Mouse (Mus musculus) kidney, postnatal 10 days (tissue): ENCODE results near the gene Sppl3.

Experiments used
- DNase-seq: peaks from one replicate; pipeline ENCODE4 v3.0.0; 2021; ENCODE audit warnings: mixed read lengths

Sppl3 gene

GRCm38 (mm10) chr5:115010577-115011216 is at the start of gene Sppl3:
Gene Sppl3 (plus strand): TSS chr5:115011137.
- DNase-seq, result peak; percentile 98

DNA sequence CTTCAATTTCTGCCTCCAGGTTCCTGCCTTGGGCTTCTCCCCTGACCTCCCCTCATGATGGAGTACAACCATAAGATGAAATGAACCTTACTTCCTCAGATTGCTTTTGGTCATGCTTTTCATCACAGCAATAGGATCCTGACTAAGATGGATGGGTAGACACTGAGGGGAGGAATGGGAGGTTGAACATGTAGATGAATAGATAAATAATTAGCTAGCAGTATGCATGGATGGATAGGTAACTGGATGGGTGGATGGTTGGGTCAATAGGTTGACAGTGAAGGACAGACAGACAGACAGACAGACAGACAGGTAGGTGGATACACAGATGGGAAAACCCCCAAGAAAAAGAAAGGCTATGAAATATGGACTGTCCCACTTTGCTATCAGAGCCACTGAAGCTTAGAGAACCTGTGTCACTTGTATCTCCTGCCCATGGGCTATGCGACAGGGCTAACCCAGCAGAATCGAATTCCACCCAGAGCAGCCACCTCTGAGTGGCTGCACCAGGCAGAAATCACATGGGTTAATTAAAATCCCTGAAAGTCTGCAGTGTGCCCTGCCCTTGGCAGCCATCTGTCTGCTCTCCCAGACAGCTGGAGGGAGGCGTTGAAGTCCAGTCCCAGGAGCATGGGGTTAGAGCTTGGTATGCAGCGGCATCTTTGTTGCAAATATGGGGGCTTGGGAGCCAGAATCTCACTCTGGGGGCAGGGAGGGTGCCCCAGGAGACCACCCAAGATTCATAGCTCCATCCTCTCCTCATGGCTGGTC is 49.2 kb upstream of the Sppl3 start:
- peak; percentile 46 for DNase-seq

- DNase-seq, result peak; percentile 54
Measured at GRCm38 (mm10) chr5:114964315-114964966, 46.5 kb upstream of the Sppl3 start.

- DNase-seq, result peak; percentile 71
Measured at GRCm38 (mm10) chr5:114964967-114965898, 45.7 kb upstream of the Sppl3 start.

- DNase-seq, result peak; percentile 44
Measured at GRCm38 (mm10) chr5:114967523-114968268, 43.2 kb upstream of the Sppl3 start.

- peak; percentile 57 for DNase-seq
Measured at GRCm38 (mm10) chr5:114968651-114969050, 42.3 kb upstream of the Sppl3 start.

DNA sequence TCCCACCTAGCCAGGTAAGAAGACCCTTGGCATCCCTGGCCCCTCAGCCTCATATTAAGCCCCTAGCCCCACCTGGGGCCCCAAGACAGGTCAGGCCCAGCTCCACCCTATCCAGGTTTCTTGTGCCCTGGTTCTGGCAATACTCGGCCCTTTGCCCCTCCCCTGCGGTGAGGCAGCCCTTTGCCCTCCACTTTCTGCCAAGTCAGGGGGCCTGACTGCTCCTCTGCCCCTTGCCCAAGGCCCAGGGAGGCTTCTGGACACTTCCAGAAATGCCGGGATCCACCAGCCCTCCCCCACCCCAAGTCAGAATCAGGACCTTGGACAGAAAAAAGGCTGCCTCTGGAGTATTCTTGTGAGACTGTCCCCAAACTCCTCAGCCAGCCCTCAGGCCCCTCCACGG is 41.9 kb upstream of the Sppl3 start:
- DNase-seq, result peak; percentile 82

DNA sequence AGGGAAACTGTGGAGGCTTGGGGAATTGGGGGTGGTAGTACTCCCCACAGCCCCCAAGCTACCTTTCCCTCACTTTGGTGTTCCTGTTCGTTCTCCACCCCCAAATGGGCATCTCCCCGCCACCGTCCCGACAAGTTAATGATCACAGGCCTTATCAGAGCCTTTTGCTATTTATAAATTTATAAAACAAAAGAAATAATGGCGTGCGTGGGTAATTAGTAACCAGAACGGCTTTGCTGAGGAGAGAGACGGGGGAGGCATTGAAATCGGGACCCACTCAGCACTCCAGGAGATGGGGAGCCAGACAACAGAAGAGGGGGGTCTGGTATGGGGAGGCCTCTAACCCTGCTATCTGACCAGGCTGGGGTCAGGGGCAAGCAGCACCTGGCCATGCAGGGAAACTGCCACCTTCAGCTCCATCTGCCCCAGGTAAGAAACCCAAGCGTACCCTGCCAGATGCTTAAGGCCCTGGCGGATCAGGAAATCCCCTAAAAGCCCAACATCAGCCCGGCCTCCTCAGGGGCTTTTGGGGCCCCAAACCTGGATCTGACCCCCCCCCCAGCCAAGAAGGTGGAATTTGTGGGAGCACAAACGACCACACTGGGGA is 41.2 kb upstream of the Sppl3 start:
- DNase-seq, result no peak

DNA sequence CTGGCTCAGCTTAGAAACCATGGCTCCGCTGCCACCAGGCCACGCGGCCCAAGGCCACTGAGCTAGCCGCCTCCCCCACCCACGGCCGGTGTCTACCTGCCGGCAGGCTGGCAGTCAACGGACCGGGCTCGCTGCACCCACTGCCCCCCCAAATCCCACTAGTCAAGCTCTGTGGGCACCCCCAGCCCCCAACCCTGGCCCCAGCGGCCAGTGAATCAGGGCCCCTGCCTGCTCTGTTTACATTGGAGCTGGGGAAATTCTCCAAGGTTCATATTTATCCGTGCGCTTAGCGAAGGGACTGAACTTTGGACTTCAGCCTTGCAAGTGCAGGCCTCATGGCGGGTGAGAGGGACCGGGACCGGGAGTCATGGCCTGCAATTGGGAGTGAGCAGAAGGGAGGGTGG is 40.1 kb upstream of the Sppl3 start, which contains the start of gene Hnf1a:
Gene Hnf1a, minus strand, starts transcription at position 271 of the 404 bp plus-strand sequence.
- peak; percentile 71 for DNase-seq

- DNase-seq, result no peak
Measured at GRCm38 (mm10) chr5:114972201-114972600, 38.7 kb upstream of the Sppl3 start.

DNA sequence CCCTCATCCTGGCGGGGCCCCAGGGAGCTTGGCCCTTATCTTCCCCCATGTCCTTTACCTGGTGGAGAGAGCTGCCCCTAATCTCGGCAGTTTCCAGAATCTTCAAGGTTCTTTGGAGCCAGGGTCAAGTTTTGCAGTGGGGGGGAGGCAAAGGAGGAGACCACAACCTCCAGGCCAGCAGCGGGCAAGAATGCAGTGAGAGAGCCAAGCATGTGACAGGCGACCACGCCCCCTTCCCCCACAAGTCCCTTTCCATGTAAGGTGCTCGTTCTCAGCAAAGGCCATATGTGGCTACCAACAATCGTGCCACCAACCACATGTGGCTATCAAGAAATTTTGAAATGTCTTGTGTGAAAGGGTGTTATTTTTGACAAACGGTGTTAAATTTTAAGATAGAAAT is 37.8 kb upstream of the Sppl3 start:
- peak; percentile 53 for DNase-seq

GRCm38 (mm10) chr5:114976935-114977334 is 34.0 kb upstream of the Sppl3 start:
- DNase-seq, result no peak

- peak; percentile 53 for DNase-seq
Measured at GRCm38 (mm10) chr5:114978473-114978872, 32.5 kb upstream of the Sppl3 start.

GRCm38 (mm10) chr5:114978888-114979249 is 32.1 kb upstream of the Sppl3 start:
- peak; percentile 37 for DNase-seq

- peak; percentile 78 for DNase-seq
Measured at GRCm38 (mm10) chr5:114979250-114980121, 31.5 kb upstream of the Sppl3 start.

- DNase-seq, result no peak
Measured at GRCm38 (mm10) chr5:114980122-114980748, 30.7 kb upstream of the Sppl3 start.

DNA sequence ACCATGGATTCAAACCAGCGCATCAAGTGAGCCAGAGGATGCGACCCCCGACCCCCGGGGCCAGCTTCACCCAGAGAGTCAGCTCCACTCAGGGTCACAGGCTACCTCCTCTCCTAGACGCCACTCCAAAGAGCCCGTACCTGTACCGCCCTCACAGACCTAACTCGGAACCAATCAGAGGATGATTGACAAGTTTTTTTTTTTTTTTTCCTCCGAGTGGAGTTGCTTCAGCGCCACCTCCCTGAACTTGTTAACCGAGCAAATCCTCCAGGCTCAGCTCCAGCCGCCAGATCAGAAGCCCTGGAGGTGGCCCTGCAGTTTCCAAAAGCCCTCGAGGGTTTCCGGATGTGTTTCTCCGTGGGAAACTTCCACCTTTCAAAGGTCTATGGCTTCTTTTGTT is 28.9 kb upstream of the Sppl3 start:
- DNase-seq, result no peak

DNA sequence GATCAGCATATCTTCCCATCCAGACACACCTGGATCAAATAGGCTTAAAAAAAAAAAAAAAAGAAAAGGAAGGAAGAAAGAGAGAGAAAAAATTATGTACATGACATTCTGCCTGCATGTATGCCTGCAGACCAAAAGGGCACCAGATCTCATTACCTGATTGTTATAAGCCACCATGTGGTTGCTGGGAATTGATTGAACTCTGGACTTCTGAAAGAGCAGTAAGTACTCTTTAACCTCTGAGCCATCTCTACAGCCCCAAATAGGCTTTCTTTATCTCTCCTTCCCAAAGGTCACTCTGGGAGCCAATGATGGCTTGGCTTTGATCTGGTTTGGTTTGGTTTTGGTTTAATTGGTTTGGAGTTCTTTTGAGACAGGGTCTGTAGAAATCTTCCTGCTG is 25.9 kb upstream of the Sppl3 start:
- DNase-seq, result no peak

DNA sequence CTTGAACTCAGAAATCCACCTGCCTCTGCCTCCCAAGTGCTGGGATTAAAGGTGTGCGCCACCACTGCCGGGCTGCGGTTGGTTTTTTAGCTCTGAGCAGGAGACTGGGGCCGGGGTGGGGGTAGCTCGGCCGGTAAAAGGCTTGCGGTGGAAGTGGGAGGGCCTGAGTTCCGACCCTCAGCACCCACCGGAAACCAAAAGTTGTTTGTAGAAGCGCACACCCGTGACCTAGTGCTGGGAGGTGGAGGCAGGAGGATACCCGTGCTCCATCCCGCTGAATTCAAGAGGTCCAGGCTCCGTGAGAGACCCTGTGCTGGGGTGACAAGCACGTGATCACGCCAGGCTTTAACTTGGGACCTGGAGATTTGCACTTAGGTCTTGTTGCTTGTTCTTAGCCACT is 14.5 kb upstream of the Sppl3 start:
- no peak for DNase-seq

DNA sequence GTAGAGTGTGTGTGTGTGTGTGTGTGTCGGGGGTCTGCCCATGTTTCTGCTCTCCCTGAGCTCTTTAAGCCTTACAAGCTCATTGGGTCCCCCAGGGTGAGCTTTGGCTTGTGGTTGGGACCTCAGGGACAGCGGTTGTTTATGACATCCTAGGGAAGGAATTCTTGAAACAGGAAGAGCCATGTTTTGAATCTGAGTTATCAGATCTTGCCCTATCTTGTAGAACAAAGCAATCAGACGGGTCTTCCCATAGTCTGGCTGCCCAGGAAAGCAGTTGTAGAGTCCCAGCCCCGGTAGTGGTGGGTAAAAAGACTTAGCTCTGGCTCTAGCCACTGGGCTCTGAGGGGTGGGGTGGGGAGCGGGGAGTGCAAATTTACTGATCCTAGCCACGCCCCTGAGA is 13.6 kb upstream of the Sppl3 start:
- no peak for DNase-seq
